Mouse (Mus musculus) liver, embryonic 16.5 days (tissue): ENCODE measurements around the gene Mlxipl. TPM values are rescaled to one million over a fixed set of nuclear protein-coding genes. Genes with fewer than 3 reads are reported as not detected.

Experiments
- ATAC-seq: fragments of 200-750 bp; cut with Nextera tagmentation; 2 replicates; pipeline ENCODE4 v1.8.0; 2017; ENCODE audit warnings: low read depth, mild to moderate bottlenecking, moderate number of reproducible peaks, moderate library complexity
- H3K27ac ChIP-seq: fragments of 300-500 bp; sonication (generic); 2 replicates; pipeline ENCODE4 v1.5.1; 2014; ENCODE audit warnings: mild to moderate bottlenecking, low read length
- H3K27me3 ChIP-seq: fragments of 300-500 bp; sonication (generic); 2 replicates; pipeline ENCODE4 v1.6.1; 2014; ENCODE audit warnings: low read depth, low read length, mixed read lengths; ENCODE audit not compliant: control insufficient read depth, insufficient read depth
- H3K36me3 ChIP-seq: fragments of 300-500 bp; sonication (generic); 2 replicates; pipeline ENCODE4 v1.6.1; 2014; ENCODE audit warnings: mild to moderate bottlenecking; ENCODE audit not compliant: control insufficient read depth, insufficient read depth
- H3K4me1 ChIP-seq: fragments of 300-500 bp; sonication (generic); 2 replicates; pipeline ENCODE4 v1.6.1; 2014; ENCODE audit warnings: low read depth, low read length, mixed read lengths; ENCODE audit not compliant: control insufficient read depth
- H3K4me2 ChIP-seq: fragments of 300-500 bp; sonication (generic); 2 replicates; pipeline ENCODE4 v1.6.1; 2014; ENCODE audit warnings: low read depth, low read length, mixed read lengths
- H3K4me3 ChIP-seq: fragments of 300-500 bp; sonication (generic); 2 replicates; pipeline ENCODE4 v1.5.1; 2014; ENCODE audit warnings: low read depth, mild to moderate bottlenecking, low read length
- H3K9ac ChIP-seq: fragments of 300-500 bp; sonication (generic); 2 replicates; pipeline ENCODE4 v1.6.1; 2014; ENCODE audit warnings: low read depth, low read length
- H3K9me3 ChIP-seq: fragments of 300-500 bp; sonication (generic); replicated peaks from 2 replicates; pipeline ENCODE4 v1.6.1; 2016; ENCODE audit warnings: low read length; ENCODE audit not compliant: control insufficient read depth
- WGBS: fragments of 180-500 bp; shearing (Covaris S2); extraction: QIAGEN DNeasy Blood & Tissue Kit; methylation state at CpG from one replicate; pipeline ENCODE4 v1.1.7; 2014; ENCODE audit not compliant: insufficient replicate concordance; 5-methylcytosine and 5-hydroxymethylcytosine counted together
- polyA plus RNA-seq: library from polyadenylated mRNA; unstranded; fragments of >200 nt; fragmentation: Nextera tagmentation; extraction: Ambion mirVana; gene quantifications from 2 replicates; pipeline ENCODE4 v1.2.1, GENCODE M21; 2015

Gene Mlxipl
- polyA plus RNA-seq, 1 experiment from 2014 or later, result 14.1 TPM

DNA sequence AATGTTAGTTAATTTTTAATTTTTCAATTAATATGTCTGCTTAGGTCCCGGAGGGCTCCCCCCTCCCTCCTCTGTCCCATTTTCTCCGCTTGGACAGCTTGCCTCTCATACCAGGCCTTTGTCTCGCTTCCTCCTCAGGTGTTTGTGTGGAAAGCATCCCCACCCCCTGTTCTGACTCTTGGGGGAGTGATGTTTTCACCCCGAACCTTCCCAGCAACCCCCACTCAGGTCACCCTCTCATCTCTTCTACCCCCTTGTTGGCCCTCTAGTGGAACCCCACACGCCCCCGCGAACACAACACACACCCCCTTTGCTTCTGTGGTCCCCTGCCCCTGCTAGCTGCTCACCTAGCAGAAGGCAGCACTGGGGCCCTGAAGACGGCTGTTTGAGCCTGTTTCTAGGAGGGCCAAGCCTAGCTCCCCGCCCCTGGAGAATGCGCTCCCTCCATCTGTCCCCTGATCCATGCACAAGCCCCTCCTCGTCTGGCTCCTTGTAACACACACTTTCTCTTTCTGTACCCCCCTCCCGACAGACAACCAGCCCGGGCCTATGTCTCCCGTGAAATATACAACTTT lies 12.7 kb upstream of the Mlxipl start:
- Histone ChIP-seq H3K4me2 (peak overlapping the region; percentile 93), H3K9me3 (no peaks in the 10 kb centered on the region), H3K27ac (no peak overlapping the region), H3K4me3 (no peak overlapping the region), H3K36me3 (no peaks in the 10 kb centered on the region), H3K4me1 (peaks cover 9% of the 10 kb centered on the region), H3K9ac (no peak overlapping the region), H3K27me3 (0 out of 2 replicates have a peak, but pooled peaks cover 2% of the 10 kb centered on the region)
- ATAC-seq, result no peak
- 49% methylated on average over 14 of the region's 14 CpGs for WGBS

DNA sequence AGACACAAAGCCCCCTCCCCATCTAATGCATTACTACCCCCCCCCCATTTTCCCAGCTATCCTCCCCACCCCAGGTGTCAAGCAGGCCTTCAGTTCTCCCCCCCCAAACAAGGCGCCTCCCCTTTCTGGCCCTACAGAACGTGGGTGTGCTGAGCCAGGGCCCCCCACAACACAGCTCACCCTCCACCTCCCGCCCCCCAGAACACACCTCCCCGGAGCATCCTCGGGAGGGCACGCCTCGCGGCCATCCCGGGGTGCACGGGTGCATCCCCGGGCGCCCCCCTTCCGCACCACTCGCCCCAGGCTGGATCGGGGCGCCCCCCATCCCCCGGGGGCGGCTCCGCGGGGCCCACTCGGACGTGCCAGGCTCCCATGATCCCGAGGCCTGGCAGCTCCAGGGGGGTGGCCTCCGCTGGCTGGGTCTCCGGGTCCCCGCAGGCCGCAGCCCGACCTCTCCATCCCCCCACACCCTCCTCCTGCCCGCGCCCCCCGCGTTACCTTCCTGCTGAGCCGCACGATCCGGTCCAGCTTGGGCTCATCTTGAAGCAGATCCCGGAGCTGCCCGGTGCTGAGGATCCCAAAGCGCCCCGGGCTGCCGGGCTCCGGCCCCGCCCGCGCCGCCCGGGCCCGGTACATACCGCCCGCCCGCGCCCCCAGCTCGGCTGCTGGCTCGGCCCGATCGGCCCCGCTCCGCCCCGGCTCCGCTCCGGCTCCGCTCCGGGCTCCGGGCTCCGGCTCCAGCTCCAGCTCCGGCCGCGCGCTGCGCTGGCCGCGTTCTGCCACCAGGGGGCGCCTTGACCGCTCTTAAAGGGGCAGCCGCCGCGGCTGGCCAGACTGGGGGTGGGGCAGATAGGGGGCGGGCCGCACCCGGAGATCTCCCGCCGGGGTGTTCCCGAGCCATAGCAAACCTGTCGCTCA lies 11.9 kb upstream of the Mlxipl start, which contains the start of gene Vps37d:
Vps37d (minus strand) TSS at position 703 of the 918 bp plus-strand sequence.
- H3K36me3 ChIP-seq, result no peaks in the 10 kb centered on the region
- 1% methylated on average over 75 of the region's 83 CpGs for WGBS
- H3K4me1 ChIP-seq, result peaks cover 9% of the 10 kb centered on the region
- H3K27ac ChIP-seq, result no peak within 1 kb of the TSS
- 0 out of 2 replicates have a peak, but pooled peaks cover 2% of the 10 kb centered on the region for H3K27me3 ChIP-seq
- no peaks in the 10 kb centered on the region for H3K9me3 ChIP-seq
- ATAC-seq, result peak; percentile 84
- H3K4me2 ChIP-seq, result peak within 1 kb of the TSS; percentile 93
- peak within 1 kb of the TSS; percentile 74 for H3K9ac ChIP-seq
- peak within 1 kb of the TSS; percentile 67 for H3K4me3 ChIP-seq

DNA sequence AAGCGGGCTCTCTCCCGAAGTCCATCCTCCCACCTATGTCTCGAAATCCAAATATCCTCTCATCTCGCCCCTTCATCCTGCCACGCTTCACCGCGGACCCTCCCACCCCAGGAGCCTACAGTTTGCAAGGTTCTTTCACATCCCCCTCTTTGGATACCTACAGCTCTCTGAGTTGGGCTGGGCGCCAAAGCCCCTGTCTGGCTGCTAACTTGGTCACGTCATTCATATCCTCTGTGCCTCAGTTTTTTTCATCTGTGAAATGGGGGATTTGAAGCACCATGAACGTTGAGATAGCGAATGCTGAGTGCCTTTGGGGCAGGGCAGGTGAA lies 11.2 kb upstream of the Mlxipl start:
- Histone ChIP-seq H3K36me3 (no peaks in the 10 kb centered on the region), H3K27me3 (0 out of 2 replicates have a peak, but pooled peaks cover 2% of the 10 kb centered on the region), H3K9ac (no peak overlapping the region), H3K27ac (no peak overlapping the region), H3K4me2 (peak overlapping the region; percentile 93), H3K4me3 (peak overlapping the region; percentile 67), H3K4me1 (peaks cover 9% of the 10 kb centered on the region), H3K9me3 (no peaks in the 10 kb centered on the region)
- WGBS, result 2% methylated on average over 11 of the region's 11 CpGs
- no peak for ATAC-seq

DNA sequence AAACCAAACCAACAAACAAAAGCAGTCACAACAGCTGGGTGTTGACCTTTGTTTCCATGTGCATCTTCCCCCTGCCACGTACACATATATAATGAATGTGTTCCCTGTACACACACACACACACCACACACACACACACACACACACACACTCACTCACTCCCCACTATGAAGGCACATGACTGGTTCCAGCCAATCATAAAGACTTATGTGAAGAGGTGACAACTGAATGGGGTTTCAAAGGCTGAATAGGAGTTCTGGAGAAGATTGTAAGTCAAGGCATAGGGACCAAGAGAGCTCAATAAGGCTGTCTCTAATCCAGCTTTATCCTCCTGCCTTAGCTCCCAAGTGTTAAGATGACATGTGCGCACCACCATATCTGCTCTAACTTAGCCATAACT lies 10.1 kb upstream of the Mlxipl start:
- Histone ChIP-seq H3K9me3 (no peaks in the 10 kb centered on the region), H3K4me3 (no peak overlapping the region), H3K36me3 (no peaks in the 10 kb centered on the region), H3K27ac (no peak overlapping the region), H3K4me2 (no peak overlapping the region), H3K4me1 (peaks cover 9% of the 10 kb centered on the region), H3K27me3 (0 out of 2 replicates have a peak, but pooled peaks cover 2% of the 10 kb centered on the region), H3K9ac (no peak overlapping the region)
- no peak for ATAC-seq
- 69% methylated on average over 2 of the region's 2 CpGs for WGBS

DNA sequence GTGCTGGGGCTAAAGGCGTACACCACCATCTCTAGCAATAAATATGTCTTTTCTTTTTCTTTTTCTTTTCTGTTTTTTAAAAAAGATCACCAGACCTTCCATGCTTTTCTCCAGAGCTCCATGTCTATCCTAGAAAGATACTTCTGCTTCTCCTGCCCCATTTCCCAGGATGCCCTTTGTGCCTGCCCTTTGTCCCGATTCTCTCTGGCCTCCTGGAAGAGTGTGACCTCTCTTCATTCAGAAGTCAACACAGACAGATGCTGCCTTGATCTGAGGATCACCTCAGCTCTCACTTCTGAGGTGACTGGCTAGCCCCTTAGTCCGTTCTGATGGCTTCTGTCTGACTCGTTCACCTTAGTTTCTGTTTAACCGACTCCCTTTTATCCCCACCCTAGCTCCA lies 9.2 kb upstream of the Mlxipl start:
- 62% methylated on average over 5 of the region's 5 CpGs for WGBS
- Histone ChIP-seq H3K4me3 (no peak overlapping the region), H3K9me3 (no peaks in the 10 kb centered on the region), H3K4me2 (no peak overlapping the region), H3K9ac (no peak overlapping the region), H3K36me3 (no peaks in the 10 kb centered on the region), H3K27me3 (0 out of 2 replicates have a peak, but pooled peaks cover 2% of the 10 kb centered on the region), H3K4me1 (peaks cover 9% of the 10 kb centered on the region), H3K27ac (no peak overlapping the region)
- ATAC-seq, result no peak

DNA sequence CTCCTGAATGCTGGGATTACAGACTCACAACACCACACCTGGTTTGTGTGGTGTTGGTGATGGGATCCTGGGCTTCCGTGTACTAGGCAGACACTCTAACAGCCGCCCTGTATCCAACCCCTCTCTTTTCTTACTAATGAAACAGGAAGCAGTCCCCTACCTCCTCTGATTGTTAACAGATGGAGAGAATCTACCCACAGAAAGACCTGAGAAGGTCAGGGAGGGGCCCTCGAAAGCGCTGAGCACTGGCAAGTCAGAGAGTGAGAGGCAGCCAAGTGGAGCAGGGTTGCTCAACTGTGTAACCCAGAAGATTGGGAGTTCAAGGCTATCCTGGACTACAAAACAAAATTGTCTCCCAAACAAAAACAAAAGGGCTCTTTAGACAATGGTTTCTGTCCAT lies 2.8 kb upstream of the Mlxipl start:
- ATAC-seq, result no peak
- H3K4me1 ChIP-seq, result no peaks in the 10 kb centered on the region
- H3K4me3 ChIP-seq, result no peak overlapping the region
- no peak overlapping the region for H3K9ac ChIP-seq
- H3K27ac ChIP-seq, result no peak overlapping the region
- no peaks in the 10 kb centered on the region for H3K36me3 ChIP-seq
- no peaks in the 10 kb centered on the region for H3K9me3 ChIP-seq
- no peak overlapping the region for H3K4me2 ChIP-seq
- WGBS, result 48% methylated on average over 4 of the region's 4 CpGs
- H3K27me3 ChIP-seq, result peaks cover 34% of the 10 kb centered on the region

DNA sequence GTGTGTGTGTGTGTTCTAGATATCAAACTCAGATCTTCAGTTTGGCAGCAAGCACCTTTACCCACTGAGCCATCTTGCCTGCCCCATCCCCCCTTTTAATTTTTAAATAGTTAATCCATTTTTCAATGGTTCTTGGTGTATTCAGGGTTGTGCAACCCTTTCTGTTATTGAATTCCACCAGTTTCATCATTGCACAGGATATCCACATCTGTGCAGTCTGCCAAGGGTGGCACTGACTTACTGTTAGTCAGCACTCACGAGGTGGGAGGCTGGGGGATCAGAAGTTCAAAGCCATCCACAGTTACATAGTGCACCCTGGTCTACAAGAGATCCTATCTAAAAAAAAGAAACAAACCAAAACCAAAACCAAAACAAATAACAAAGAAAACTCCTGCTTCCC lies 11.3 kb downstream of the Mlxipl start:
- Histone ChIP-seq H3K9me3 (no peaks in the 10 kb centered on the region), H3K27me3 (peaks cover 13% of the 10 kb centered on the region; the same call in 1 of the 2 replicates), H3K36me3 (no peaks in the 10 kb centered on the region), H3K4me3 (no peak overlapping the region), H3K4me2 (no peak overlapping the region), H3K9ac (no peak overlapping the region), H3K27ac (no peak overlapping the region), H3K4me1 (no peaks in the 10 kb centered on the region)
- no peak for ATAC-seq
- 36% methylated on average over 1 of the region's 1 CpGs for WGBS

DNA sequence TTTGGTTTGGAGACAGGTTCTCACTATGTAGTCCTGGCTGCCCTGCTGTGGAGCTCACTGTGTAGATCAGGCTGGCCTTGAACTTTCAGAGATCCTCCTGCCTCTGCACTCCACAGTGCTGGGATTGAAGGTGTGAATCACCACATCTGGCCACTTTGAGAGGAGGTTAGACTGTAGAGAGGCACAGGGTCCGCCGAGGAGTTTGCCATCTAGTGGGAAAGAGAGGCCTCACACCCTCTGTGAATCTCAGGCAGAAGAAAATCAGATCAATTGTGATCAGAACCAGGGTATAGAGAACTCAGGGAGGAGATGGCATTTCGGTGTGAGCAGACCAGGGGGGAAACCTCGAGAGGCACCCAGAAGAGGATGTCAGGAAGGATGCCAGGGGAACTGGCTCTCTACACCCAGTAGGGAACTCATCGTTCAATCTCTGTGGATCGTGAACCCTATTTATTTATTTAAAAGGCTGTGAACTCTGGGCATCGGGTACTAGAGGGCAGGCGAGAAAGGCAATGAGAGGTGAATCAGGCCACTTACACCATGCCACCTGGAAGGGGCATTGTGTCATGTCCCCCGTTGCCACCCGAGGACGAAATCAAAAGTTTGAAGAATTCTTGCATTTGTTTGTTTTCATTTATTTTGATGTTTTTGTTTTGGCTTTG lies 14.4 kb downstream of the Mlxipl start:
- no peak overlapping the region for H3K9ac ChIP-seq

More for the DNA sequence above, 14.4 kb downstream of the Mlxipl start:
- Histone ChIP-seq H3K36me3 (no peaks in the 10 kb centered on the region), H3K9me3 (no peaks in the 10 kb centered on the region), H3K27me3 (peaks cover 35% of the 10 kb centered on the region), H3K27ac (no peak overlapping the region), H3K4me3 (no peak overlapping the region), H3K4me1 (peaks cover 5% of the 10 kb centered on the region; the same call in 1 of the 2 replicates), H3K4me2 (no peak overlapping the region)
- no peak for ATAC-seq
- 50% methylated on average over 11 of the region's 11 CpGs for WGBS
